Mouse (Mus musculus) brain, embryonic 14.5 days (tissue): Measurements from ENCODE around the gene Gab1.

Source experiments
- CTCF ChIP-seq: fragments of 200-500 bp; IDR thresholded peaks from 2 replicates; pipeline ENCODE4 v1.5.1; 2012; ENCODE audit warnings: inconsistent platforms, mild to moderate bottlenecking, moderate library complexity, borderline replicate concordance; ENCODE audit not compliant: insufficient read depth, insufficient read length; ENCODE audit errors: extremely low read depth
- POLR2A ChIP-seq: fragments of 200-500 bp; IDR thresholded peaks from 2 replicates; pipeline ENCODE4 v1.6.1; 2012; ENCODE audit warnings: mild to moderate bottlenecking, inconsistent platforms, borderline replicate concordance; ENCODE audit not compliant: poor library complexity, insufficient read depth, insufficient read length, severe bottlenecking; ENCODE audit errors: extremely low read depth

- TF ChIP-seq CTCF: no peak
- TF ChIP-seq POLR2A: no peak
Observed at GRCm38 (mm10) chr8:80794585-80795509, 85.5 kb downstream of the Gab1 start.
